Mouse (Mus musculus): ENCODE results near the gene Prkd1.

Prkd1 gene

DNA sequence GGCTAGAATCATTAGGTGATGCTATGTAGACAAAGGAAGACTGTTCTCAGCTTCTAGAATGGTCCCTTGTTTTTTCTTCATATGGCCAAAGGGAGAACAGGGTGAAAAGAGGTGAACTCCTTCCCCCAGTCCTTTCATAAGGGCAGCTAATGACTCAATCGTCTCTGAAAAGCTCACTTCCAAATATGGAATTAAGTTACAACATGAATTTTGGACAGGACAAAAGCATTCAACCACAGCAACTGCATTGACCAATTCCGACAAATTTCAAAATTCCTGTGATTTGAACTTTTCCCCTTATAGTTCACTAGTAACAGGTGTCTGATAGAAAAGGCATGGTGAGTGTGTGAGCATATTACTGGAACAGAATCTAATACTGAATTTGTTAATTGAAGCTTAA is 124.8 kb downstream of the Prkd1 start:
- TF ChIP-seq CTCF (conservative IDR thresholded peaks at IDR 0.05; ENCODE audit: low read length) (no peak), NANOG (IDR thresholded peaks at IDR 0.05; ENCODE audit: borderline replicate concordance, low read length) (no peak), POU5F1 (IDR thresholded peaks at IDR 0.05; ENCODE audit: borderline replicate concordance, low read length) (no peak)
- Histone ChIP-seq H3K27me3 (ENCODE audit: insufficient read depth, low read length) (no peaks in the 10 kb centered on the region), H3K4me1 (replicated peaks; ENCODE audit: low read depth, low read length) (no peaks in the 10 kb centered on the region), H3K36me3 (ENCODE audit: insufficient read depth, low read length) (no peaks in the 10 kb centered on the region), H3K4me3 (replicated peaks; ENCODE audit: low read length) (no peak overlapping the region), H3K9me3 (ENCODE audit: low read length) (no peaks in the 10 kb centered on the region)

DNA sequence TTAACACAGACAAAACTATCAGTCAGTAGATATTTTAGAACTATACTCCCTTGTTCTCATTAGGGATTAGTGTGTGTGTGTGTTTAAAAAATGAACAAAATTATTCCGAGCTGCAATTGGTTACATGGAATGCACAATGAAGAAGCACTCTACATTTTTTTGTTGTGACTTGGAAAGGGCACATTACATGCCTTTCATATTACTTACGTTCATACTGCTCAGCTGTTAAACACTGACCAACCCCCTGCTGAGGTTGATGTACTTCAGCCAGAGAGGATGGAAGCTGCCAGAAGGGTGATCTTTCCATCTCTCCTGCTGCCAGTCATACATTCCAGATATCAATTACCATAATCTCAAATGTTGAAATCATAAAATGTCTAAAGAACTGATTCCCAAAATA is 134.4 kb downstream of the Prkd1 start:
- Histone ChIP-seq H3K36me3 (ENCODE audit: insufficient read depth, low read length) (no peaks in the 10 kb centered on the region), H3K4me3 (replicated peaks; ENCODE audit: low read length) (no peak overlapping the region), H3K9me3 (ENCODE audit: low read length) (no peaks in the 10 kb centered on the region), H3K27me3 (ENCODE audit: insufficient read depth, low read length) (no peaks in the 10 kb centered on the region), H3K4me1 (replicated peaks; ENCODE audit: low read depth, low read length) (no peaks in the 10 kb centered on the region)
- TF ChIP-seq POU5F1 (IDR thresholded peaks at IDR 0.05; ENCODE audit: borderline replicate concordance, low read length) (no peak), CTCF (conservative IDR thresholded peaks at IDR 0.05; ENCODE audit: low read length) (no peak), NANOG (IDR thresholded peaks at IDR 0.05; ENCODE audit: borderline replicate concordance, low read length) (no peak)

DNA sequence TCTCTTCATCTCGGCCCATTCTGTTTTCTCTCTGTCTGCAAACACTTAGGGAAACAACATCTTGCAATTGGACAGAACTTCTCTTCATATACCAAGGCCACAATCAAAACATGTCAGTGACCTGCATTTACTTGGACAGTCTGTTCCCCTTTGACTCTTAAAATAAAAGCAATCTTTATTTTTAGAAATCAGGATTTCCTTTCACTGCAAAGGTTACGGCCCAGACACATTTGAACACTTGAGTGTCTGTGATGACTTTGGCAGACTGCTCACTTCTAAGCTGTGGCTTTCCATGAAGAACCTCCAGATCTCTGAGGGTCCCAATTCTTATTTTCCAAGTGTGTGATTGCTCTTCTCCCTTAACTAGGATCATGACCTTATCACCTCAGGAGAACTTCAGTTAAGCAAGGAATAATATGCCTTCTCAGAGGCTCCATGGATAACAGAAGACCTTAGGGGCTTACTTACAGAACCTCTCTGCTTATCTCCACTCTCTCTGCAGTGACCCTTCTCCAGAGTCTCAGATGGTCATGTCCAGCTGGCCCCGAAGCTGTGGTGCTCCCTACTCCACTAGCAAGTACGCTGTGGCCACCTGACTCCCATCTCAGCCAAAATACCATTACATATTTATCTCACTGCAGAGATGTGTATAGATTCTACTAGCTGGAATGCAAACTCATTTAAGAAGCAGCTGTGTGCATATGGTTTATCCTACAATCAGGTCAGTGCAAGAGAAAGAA is 137.2 kb downstream of the Prkd1 start:
- no peak overlapping the region for H3K4me3 ChIP-seq (replicated peaks; ENCODE audit: low read length)
- H3K36me3 ChIP-seq (ENCODE audit: insufficient read depth, low read length): no peaks in the 10 kb centered on the region
- H3K4me1 ChIP-seq (replicated peaks; ENCODE audit: low read depth, low read length): no peaks in the 10 kb centered on the region
- no peaks in the 10 kb centered on the region for H3K9me3 ChIP-seq (ENCODE audit: low read length)
- TF ChIP-seq POU5F1 (IDR thresholded peaks at IDR 0.05; ENCODE audit: borderline replicate concordance, low read length): no peak
- no peak for TF ChIP-seq NANOG (IDR thresholded peaks at IDR 0.05; ENCODE audit: borderline replicate concordance, low read length)
- TF ChIP-seq CTCF (conservative IDR thresholded peaks at IDR 0.05; ENCODE audit: low read length): no peak
- H3K27me3 ChIP-seq (ENCODE audit: insufficient read depth, low read length): no peaks in the 10 kb centered on the region

DNA sequence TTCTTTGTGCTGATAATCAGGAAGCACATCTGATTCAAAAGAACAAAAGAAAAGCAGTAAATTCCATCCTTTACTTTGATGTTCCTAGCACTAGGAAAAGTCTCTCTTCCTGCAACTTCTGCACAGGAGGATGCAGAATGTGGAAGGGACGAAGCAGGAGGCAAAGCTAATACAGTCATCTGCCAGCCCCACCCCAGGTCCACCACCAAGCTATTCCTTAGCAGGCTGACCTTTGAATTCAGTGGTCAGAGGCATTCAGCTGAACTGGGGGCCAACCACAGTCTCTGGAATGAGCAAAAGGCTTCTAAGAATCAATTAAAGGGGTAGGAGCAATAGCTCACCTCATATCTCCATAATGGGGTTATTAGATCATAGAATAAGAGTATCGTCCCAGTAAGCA is 140.1 kb downstream of the Prkd1 start:
- TF ChIP-seq POU5F1 (IDR thresholded peaks at IDR 0.05; ENCODE audit: borderline replicate concordance, low read length) (no peak), NANOG (IDR thresholded peaks at IDR 0.05; ENCODE audit: borderline replicate concordance, low read length) (no peak), CTCF (conservative IDR thresholded peaks at IDR 0.05; ENCODE audit: low read length) (no peak)
- Histone ChIP-seq H3K27me3 (ENCODE audit: insufficient read depth, low read length) (no peaks in the 10 kb centered on the region), H3K4me1 (replicated peaks; ENCODE audit: low read depth, low read length) (no peaks in the 10 kb centered on the region), H3K4me3 (replicated peaks; ENCODE audit: low read length) (no peak overlapping the region), H3K9me3 (ENCODE audit: low read length) (no peaks in the 10 kb centered on the region), H3K36me3 (ENCODE audit: insufficient read depth, low read length) (no peaks in the 10 kb centered on the region)

DNA sequence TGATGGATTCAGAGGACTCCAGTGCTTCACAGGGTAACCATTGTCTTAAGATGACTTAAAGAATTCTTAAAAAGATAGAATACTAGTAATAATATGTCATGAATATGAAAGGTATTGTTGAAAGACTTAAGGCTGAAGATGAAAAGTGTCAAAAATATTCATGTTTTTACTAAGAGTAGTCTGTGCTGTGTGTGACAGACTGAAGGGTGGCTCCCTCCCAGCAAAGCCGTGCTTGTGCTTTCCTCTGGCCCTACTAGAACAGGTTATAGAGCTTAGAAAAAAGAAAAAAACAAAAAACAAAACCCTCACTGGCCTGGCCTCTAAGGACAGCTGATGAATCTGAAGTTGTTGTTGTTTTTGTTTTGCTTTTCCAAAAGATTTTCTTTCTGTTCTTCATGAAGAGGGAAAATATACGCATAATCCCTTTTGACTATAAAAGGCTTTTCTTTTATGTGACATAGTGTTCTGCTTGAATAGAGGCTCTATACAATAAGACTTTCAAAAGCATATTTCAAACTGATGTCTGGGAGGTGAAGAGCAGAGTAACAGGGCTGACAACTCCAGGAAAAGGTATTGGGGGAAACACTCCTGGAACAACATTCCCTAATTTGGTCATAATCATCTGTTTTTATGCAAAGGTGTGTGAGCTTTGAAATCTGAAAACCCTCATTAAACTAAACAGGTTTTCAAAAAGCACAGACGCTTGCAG is 148.9 kb downstream of the Prkd1 start:
- Histone ChIP-seq H3K4me1 (replicated peaks; ENCODE audit: low read depth, low read length) (no peaks in the 10 kb centered on the region), H3K27me3 (ENCODE audit: insufficient read depth, low read length) (no peaks in the 10 kb centered on the region), H3K9me3 (ENCODE audit: low read length) (no peaks in the 10 kb centered on the region), H3K4me3 (replicated peaks; ENCODE audit: low read length) (no peak overlapping the region), H3K36me3 (ENCODE audit: insufficient read depth, low read length) (no peaks in the 10 kb centered on the region)
- TF ChIP-seq NANOG (IDR thresholded peaks at IDR 0.05; ENCODE audit: borderline replicate concordance, low read length) (no peak), CTCF (conservative IDR thresholded peaks at IDR 0.05; ENCODE audit: low read length) (no peak), POU5F1 (IDR thresholded peaks at IDR 0.05; ENCODE audit: borderline replicate concordance, low read length) (no peak)

GRCm38 (mm10) chr12:50496006-50496405 is 152.9 kb downstream of the Prkd1 start:
- no peak for TF ChIP-seq CTCF (conservative IDR thresholded peaks at IDR 0.05; ENCODE audit: low read length)
- TF ChIP-seq POU5F1 (IDR thresholded peaks at IDR 0.05; ENCODE audit: borderline replicate concordance, low read length): no peak
- no peak for TF ChIP-seq NANOG (IDR thresholded peaks at IDR 0.05; ENCODE audit: borderline replicate concordance, low read length)
- no peaks in the 10 kb centered on the region for H3K9me3 ChIP-seq (ENCODE audit: low read length)
- H3K27me3 ChIP-seq (ENCODE audit: insufficient read depth, low read length): no peaks in the 10 kb centered on the region
- H3K4me1 ChIP-seq (replicated peaks; ENCODE audit: low read depth, low read length): no peaks in the 10 kb centered on the region
- no peaks in the 10 kb centered on the region for H3K36me3 ChIP-seq (ENCODE audit: insufficient read depth, low read length)
- no peak overlapping the region for H3K4me3 ChIP-seq (replicated peaks; ENCODE audit: low read length)

GRCm38 (mm10) chr12:50479784-50480183 is 169.1 kb downstream of the Prkd1 start:
- TF ChIP-seq POU5F1 (IDR thresholded peaks at IDR 0.05; ENCODE audit: borderline replicate concordance, low read length): no peak
- no peak for TF ChIP-seq CTCF (conservative IDR thresholded peaks at IDR 0.05; ENCODE audit: low read length)
- no peak for TF ChIP-seq NANOG (IDR thresholded peaks at IDR 0.05; ENCODE audit: borderline replicate concordance, low read length)
- Histone ChIP-seq H3K27me3 (ENCODE audit: insufficient read depth, low read length) (no peaks in the 10 kb centered on the region), H3K9me3 (ENCODE audit: low read length) (no peaks in the 10 kb centered on the region), H3K4me3 (replicated peaks; ENCODE audit: low read length) (no peak overlapping the region), H3K36me3 (ENCODE audit: insufficient read depth, low read length) (no peaks in the 10 kb centered on the region), H3K4me1 (replicated peaks; ENCODE audit: low read depth, low read length) (no peaks in the 10 kb centered on the region)

- Histone ChIP-seq H3K9me3 (ENCODE audit: low read length) (no peaks in the 10 kb centered on the region; the same call in 1 of the 2 replicates), H3K27me3 (ENCODE audit: insufficient read depth, low read length) (no peaks in the 10 kb centered on the region), H3K36me3 (ENCODE audit: insufficient read depth, low read length) (no peaks in the 10 kb centered on the region), H3K4me3 (replicated peaks; ENCODE audit: low read length) (no peak overlapping the region), H3K4me1 (replicated peaks; ENCODE audit: low read depth, low read length) (no peaks in the 10 kb centered on the region)
- TF ChIP-seq NANOG (IDR thresholded peaks at IDR 0.05; ENCODE audit: borderline replicate concordance, low read length) (no peak), POU5F1 (IDR thresholded peaks at IDR 0.05; ENCODE audit: borderline replicate concordance, low read length) (no peak), CTCF (conservative IDR thresholded peaks at IDR 0.05; ENCODE audit: low read length) (no peak)
Observed at GRCm38 (mm10) chr12:50457151-50457550, 191.7 kb downstream of the Prkd1 start.

All from E14TG2a.4 (cell line).